Mouse (Mus musculus) hindbrain, embryonic 11.5 days (tissue): ENCODE data around the gene Pcsk6. TPM values are rescaled to one million over a fixed set of nuclear protein-coding genes. Genes with fewer than 3 reads are reported as not detected.

Experiments used
- ATAC-seq: fragments of 200-750 bp; cut with Nextera tagmentation; 2 replicates; pipeline ENCODE4 v1.8.0; 2017; ENCODE audit warnings: mild to moderate bottlenecking, moderate TSS enrichment, moderate library complexity; ENCODE audit not compliant: low FRiP score
- DNase-seq: peaks from one replicate; pipeline ENCODE4 v3.0.0-alpha.2; 2015; ENCODE audit warnings: low spot score
- H3K27ac ChIP-seq: fragments of 300-500 bp; sonication (generic); 2 replicates; pipeline ENCODE4 v1.5.1; 2014; ENCODE audit warnings: mild to moderate bottlenecking, low read depth, low read length
- H3K27me3 ChIP-seq: fragments of 300-500 bp; sonication (generic); 2 replicates; pipeline ENCODE4 v1.6.1; 2014; ENCODE audit warnings: mild to moderate bottlenecking, low read length, moderate library complexity, mixed read lengths; ENCODE audit not compliant: control insufficient read depth, insufficient read depth
- H3K36me3 ChIP-seq: fragments of 300-500 bp; sonication (generic); 2 replicates; pipeline ENCODE4 v1.6.1; 2014; ENCODE audit warnings: mild to moderate bottlenecking, low read length, moderate library complexity, mixed read lengths; ENCODE audit not compliant: control insufficient read depth, insufficient read depth
- H3K4me1 ChIP-seq: fragments of 300-500 bp; sonication (generic); replicated peaks from 2 replicates; pipeline ENCODE4 v1.6.1; 2014; ENCODE audit warnings: low read length, mixed read lengths; ENCODE audit not compliant: control insufficient read depth, insufficient read depth
- H3K4me2 ChIP-seq: fragments of 300-500 bp; sonication (generic); replicated peaks from 2 replicates; pipeline ENCODE4 v1.6.1; 2014; ENCODE audit warnings: mild to moderate bottlenecking, low read depth, low read length
- H3K4me3 ChIP-seq: fragments of 300-500 bp; sonication (generic); 2 replicates; pipeline ENCODE4 v1.5.1; 2014; ENCODE audit warnings: low read depth, low read length
- H3K9ac ChIP-seq: fragments of 300-500 bp; sonication (generic); 2 replicates; pipeline ENCODE4 v1.6.1; 2014; ENCODE audit warnings: low read depth, low read length
- H3K9me3 ChIP-seq: fragments of 300-500 bp; sonication (generic); 2 replicates; pipeline ENCODE4 v1.6.1; 2016; ENCODE audit warnings: low read length; ENCODE audit not compliant: control insufficient read depth
- WGBS: fragments of 180-500 bp; shearing (Covaris S2); extraction: QIAGEN DNeasy Blood & Tissue Kit; methylation state at CpG from one replicate; pipeline ENCODE4 v1.1.7; 2014; 5-methylcytosine and 5-hydroxymethylcytosine counted together
- polyA plus RNA-seq: library from polyadenylated mRNA; unstranded; fragments of >200 nt; fragmentation: Nextera tagmentation; extraction: Ambion mirVana; gene quantifications from 2 replicates; pipeline ENCODE4 v1.2.1, GENCODE M21; 2014

Gene Pcsk6
- polyA plus RNA-seq, 1 experiment from 2014 or later: 2.4 TPM

GRCm38 (mm10) chr7:65959221-65959924 lies 97.8 kb downstream of the Pcsk6 start:
- Histone ChIP-seq H3K9ac (no peak overlapping the region), H3K9me3 (no peaks in the 10 kb centered on the region; the same call in 1 of the 2 replicates), H3K27me3 (no peaks in the 10 kb centered on the region), H3K4me3 (no peak overlapping the region), H3K27ac (no peak overlapping the region), H3K4me2 (no peak overlapping the region), H3K36me3 (no peaks in the 10 kb centered on the region), H3K4me1 (peaks cover 5% of the 10 kb centered on the region; the same call in 1 of the 2 replicates)
- 96% methylated on average over 9 of the region's 9 CpGs for WGBS
- DNase-seq: no peak
- ATAC-seq: no peak

GRCm38 (mm10) chr7:65962611-65963010 lies 101.1 kb downstream of the Pcsk6 start:
- no peaks in the 10 kb centered on the region for H3K36me3 ChIP-seq
- H3K9me3 ChIP-seq: no peaks in the 10 kb centered on the region; the same call in 1 of the 2 replicates
- no peak overlapping the region for H3K4me3 ChIP-seq
- ATAC-seq (no peak), DNase-seq (no peak)
- H3K9ac ChIP-seq: no peak overlapping the region
- H3K27ac ChIP-seq: no peak overlapping the region
- no peaks in the 10 kb centered on the region for H3K4me1 ChIP-seq
- no peaks in the 10 kb centered on the region for H3K27me3 ChIP-seq
- 87% methylated on average over 7 of the region's 7 CpGs for WGBS
- no peak overlapping the region for H3K4me2 ChIP-seq

- Histone ChIP-seq H3K36me3 (no peaks in the 10 kb centered on the region), H3K27me3 (no peaks in the 10 kb centered on the region), H3K4me2 (no peak overlapping the region), H3K27ac (no peak overlapping the region), H3K9ac (no peak overlapping the region), H3K9me3 (no peaks in the 10 kb centered on the region; the same call in 1 of the 2 replicates), H3K4me3 (no peak overlapping the region), H3K4me1 (no peaks in the 10 kb centered on the region)
- no peak for ATAC-seq
- no peak for DNase-seq
These were observed 102.9 kb downstream of the Pcsk6 start for GRCm38 (mm10) chr7:65964398-65964797.

- WGBS: 86% methylated on average over 10 of the region's 10 CpGs
- ATAC-seq: no peak
- DNase-seq: no peak
- Histone ChIP-seq H3K27me3 (no peaks in the 10 kb centered on the region), H3K27ac (no peak overlapping the region), H3K4me1 (no peaks in the 10 kb centered on the region), H3K9me3 (no peaks in the 10 kb centered on the region), H3K4me2 (no peak overlapping the region), H3K36me3 (no peaks in the 10 kb centered on the region), H3K9ac (no peak overlapping the region), H3K4me3 (no peak overlapping the region)
These were observed 109.8 kb downstream of the Pcsk6 start for GRCm38 (mm10) chr7:65971301-65971700.

- H3K4me1 ChIP-seq: no peaks in the 10 kb centered on the region
- WGBS: 75% methylated on average over 5 of the region's 5 CpGs
- no peak for ATAC-seq
These were observed 115.8 kb downstream of the Pcsk6 start for GRCm38 (mm10) chr7:65977286-65977685.

GRCm38 (mm10) chr7:65977977-65978376 lies 116.4 kb downstream of the Pcsk6 start:
- Histone ChIP-seq H3K4me3 (no peak overlapping the region), H3K36me3 (no peaks in the 10 kb centered on the region), H3K27me3 (no peaks in the 10 kb centered on the region), H3K4me2 (no peak overlapping the region), H3K4me1 (no peaks in the 10 kb centered on the region), H3K9ac (no peak overlapping the region), H3K27ac (no peak overlapping the region), H3K9me3 (no peaks in the 10 kb centered on the region)
- ATAC-seq (no peak), DNase-seq (no peak)
- WGBS: 82% methylated on average over 11 of the region's 11 CpGs

More at GRCm38 (mm10) chr7:65977286-65977685, 115.8 kb downstream of the Pcsk6 start:
- Histone ChIP-seq H3K4me3 (no peak overlapping the region), H3K9me3 (no peaks in the 10 kb centered on the region), H3K9ac (no peak overlapping the region), H3K36me3 (no peaks in the 10 kb centered on the region), H3K4me2 (no peak overlapping the region), H3K27me3 (no peaks in the 10 kb centered on the region), H3K27ac (no peak overlapping the region)
- DNase-seq: no peak

GRCm38 (mm10) chr7:65978996-65979823 lies 117.7 kb downstream of the Pcsk6 start:
- ATAC-seq: no peak
- H3K4me2 ChIP-seq: no peak overlapping the region
- H3K9ac ChIP-seq: no peak overlapping the region
- no peak overlapping the region for H3K4me3 ChIP-seq
- H3K9me3 ChIP-seq: no peaks in the 10 kb centered on the region
- no peaks in the 10 kb centered on the region for H3K4me1 ChIP-seq
- WGBS: 83% methylated on average over 11 of the region's 11 CpGs
- no peaks in the 10 kb centered on the region for H3K36me3 ChIP-seq
- H3K27me3 ChIP-seq: no peaks in the 10 kb centered on the region
- H3K27ac ChIP-seq: no peak overlapping the region
- DNase-seq: no peak

GRCm38 (mm10) chr7:65980000-65980399 lies 118.5 kb downstream of the Pcsk6 start:
- Histone ChIP-seq H3K9me3 (no peaks in the 10 kb centered on the region), H3K27ac (no peak overlapping the region), H3K4me2 (no peak overlapping the region), H3K4me1 (no peaks in the 10 kb centered on the region), H3K4me3 (no peak overlapping the region), H3K36me3 (no peaks in the 10 kb centered on the region), H3K9ac (no peak overlapping the region), H3K27me3 (no peaks in the 10 kb centered on the region)
- 91% methylated on average over 9 of the region's 9 CpGs for WGBS
- ATAC-seq (no peak), DNase-seq (no peak)
